In genomic region chr9:67435333-67436154, GRCm38 (mm10) we compare ENCODE assay signal across 8 mouse cellular contexts.
DNase-seq lines count a peak whose midpoint lies in the region; ATAC-seq and TF ChIP-seq lines count a peak whose summit lies in the region.

No protein-coding gene starts in this region.

- H3K4me1 ChIP-seq in hindbrain, embryonic 10.5 days (replicated peaks) = peaks cover 21% of the 10 kb centered on the region
- H3K4me1 ChIP-seq in hindbrain, embryonic 11.5 days (replicated peaks; ENCODE audit: control insufficient read depth, insufficient read depth, low read length) = no peaks in the 10 kb centered on the region
- H3K4me1 ChIP-seq in liver, postnatal 0 days (ENCODE audit: insufficient read depth) = 0 out of 2 replicates have a peak, but pooled peaks cover 3% of the 10 kb centered on the region

- TF ChIP-seq POLR2A in brain, embryonic 14.5 days (IDR thresholded peaks at IDR 0.05; ENCODE audit: borderline replicate concordance, extremely low read depth, insufficient read depth, insufficient read length, poor library complexity, severe bottlenecking) = no peak

- no peak overlapping the region; the same call in 1 of the 2 replicates for H3K4me3 ChIP-seq in hindbrain, embryonic 10.5 days
- H3K4me3 ChIP-seq in hindbrain, embryonic 11.5 days (ENCODE audit: low read depth, low read length) = no peak overlapping the region
- no peak overlapping the region for H3K4me3 ChIP-seq in liver, postnatal 0 days (ENCODE audit: low read depth, low read length)

- ATAC-seq in hindbrain, embryonic 11.5 days (ENCODE audit: low FRiP score) = no peak
- ATAC-seq in liver, postnatal 0 days = no peak

- H3K4me2 ChIP-seq in hindbrain, embryonic 11.5 days (replicated peaks; ENCODE audit: low read depth, low read length) = no peak overlapping the region
- no peak overlapping the region for H3K4me2 ChIP-seq in liver, postnatal 0 days (ENCODE audit: low read depth, low read length)

- intact Hi-C loops in gastrocnemius, postnatal 36 days (cut with DNase I) = no loop called here

- DNase-seq in hindbrain, embryonic 10.5 days (ENCODE audit: low spot score) = no peak
- no peak for DNase-seq in hindbrain, embryonic 11.5 days (ENCODE audit: low spot score)
- peak; percentile 91 for DNase-seq in brain, embryonic 14.5 days (ENCODE audit: low read depth)
- DNase-seq in gastrocnemius, postnatal 36 days = peak; percentile 23 to 38
- peak; percentile 70 for DNase-seq in kidney, adult 9 months
- peak; percentile 43 for DNase-seq in retina, embryonic 14.5 days (ENCODE audit: low spot score)
- no peak for DNase-seq in liver, postnatal 0 days
- no peak for DNase-seq in thymus, adult 18-20 months

- no peaks in the 10 kb centered on the region for H3K9me3 ChIP-seq in hindbrain, embryonic 10.5 days
- no peaks in the 10 kb centered on the region for H3K9me3 ChIP-seq in hindbrain, embryonic 11.5 days (ENCODE audit: control insufficient read depth, low read length)
- no peaks in the 10 kb centered on the region for H3K9me3 ChIP-seq in liver, postnatal 0 days (ENCODE audit: low read length)

- H3K27ac ChIP-seq in hindbrain, embryonic 10.5 days = peak overlapping the region; percentile 69
- H3K27ac ChIP-seq in hindbrain, embryonic 11.5 days (ENCODE audit: low read depth, low read length) = no peak overlapping the region
- no peak overlapping the region for H3K27ac ChIP-seq in liver, postnatal 0 days (ENCODE audit: low read depth)

- H3K36me3 ChIP-seq in hindbrain, embryonic 10.5 days = no peaks in the 10 kb centered on the region
- no peaks in the 10 kb centered on the region for H3K36me3 ChIP-seq in hindbrain, embryonic 11.5 days (ENCODE audit: control insufficient read depth, insufficient read depth, low read length)
- no peaks in the 10 kb centered on the region for H3K36me3 ChIP-seq in liver, postnatal 0 days (replicated peaks; ENCODE audit: insufficient read depth, low read length)

- H3K27me3 ChIP-seq in hindbrain, embryonic 10.5 days (ENCODE audit: insufficient read depth, poor library complexity, severe bottlenecking) = no peaks in the 10 kb centered on the region
- no peaks in the 10 kb centered on the region for H3K27me3 ChIP-seq in hindbrain, embryonic 11.5 days (ENCODE audit: control insufficient read depth, insufficient read depth, low read length)
- H3K27me3 ChIP-seq in liver, postnatal 0 days (ENCODE audit: insufficient read depth, low read length) = no peaks in the 10 kb centered on the region

- 52% methylated on average over 10 of the region's 10 CpGs for WGBS in hindbrain, embryonic 10.5 days
- WGBS in hindbrain, embryonic 11.5 days = 46% methylated on average over 10 of the region's 10 CpGs
- WGBS in liver, postnatal 0 days (ENCODE audit: insufficient replicate concordance) = 63% methylated on average over 10 of the region's 10 CpGs

- TF ChIP-seq EP300 in liver, postnatal 0 days (IDR thresholded peaks at IDR 0.05; ENCODE audit: low read depth) = no peak

- H3K9ac ChIP-seq in hindbrain, embryonic 11.5 days (ENCODE audit: low read depth, low read length) = no peak overlapping the region
- H3K9ac ChIP-seq in liver, postnatal 0 days (replicated peaks) = no peak overlapping the region

- no peak for TF ChIP-seq CTCF in brain, embryonic 14.5 days (IDR thresholded peaks at IDR 0.05; ENCODE audit: borderline replicate concordance, extremely low read depth, insufficient read depth, insufficient read length)
- TF ChIP-seq CTCF in liver, postnatal 0 days (IDR thresholded peaks at IDR 0.05; ENCODE audit: low read depth) = no peak

Comparison
In these comparisons a context has a peak if more than half of its experiments do, and no peak if none do; other contexts are left out.
1. DNase-seq: peak in brain, embryonic 14.5 days (single experiment), gastrocnemius, postnatal 36 days (2 of 2), kidney, adult 9 months (single experiment) and retina, embryonic 14.5 days (single experiment); none in hindbrain, embryonic 10.5 days (single experiment), hindbrain, embryonic 11.5 days (single experiment), liver, postnatal 0 days (single experiment) and thymus, adult 18-20 months (0 of 2).